Mouse (Mus musculus) monocyte, adult 5-6 weeks (primary cell): ENCODE measurements around the gene Mocs3. TPM values are rescaled to one million over a fixed set of nuclear protein-coding genes. Genes with fewer than 3 reads are reported as not detected.

Source experiments
- ATAC-seq: fragments of 153-309, 156-312 bp; replicated peaks from 2 replicates; pipeline ENCODE4 v1.8.0; 2017; ENCODE audit warnings: mild to moderate bottlenecking; ENCODE audit not compliant: low TSS enrichment, insufficient number of reproducible peaks, severe bottlenecking, poor library complexity, low FRiP score
- total RNA-seq: library from RNA; stranded (forward); fragments of 200-1000, 200-491, 200-594 nt; gene quantifications from 3 replicates; pipeline ENCODE4 v1.2.3, GENCODE M21; 2017

The Mocs3 gene
- total RNA-seq, 1 experiment from 2014 or later = 1.9 TPM

DNA sequence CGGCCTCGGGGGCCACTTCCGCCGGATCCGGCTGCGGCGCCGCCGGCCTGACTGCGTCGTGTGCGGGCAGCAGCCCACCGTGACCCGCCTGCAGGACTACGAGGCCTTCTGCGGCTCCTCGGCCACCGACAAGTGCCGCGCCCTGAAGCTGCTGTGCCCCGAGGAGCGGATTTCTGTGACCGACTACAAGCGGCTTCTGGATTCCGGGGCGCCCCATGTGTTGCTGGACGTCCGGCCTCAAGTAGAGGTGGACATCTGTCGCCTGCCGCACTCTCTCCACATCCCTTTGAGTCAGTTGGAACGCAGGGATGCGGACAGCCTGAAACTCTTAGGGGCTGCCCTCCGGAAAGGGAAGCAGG, 1.0 kb downstream of the Mocs3 start:
- ATAC-seq = no peak

- ATAC-seq = no peak
Observed at GRCm38 (mm10) chr2:168233286-168233685, 2.9 kb downstream of the Mocs3 start.

GRCm38 (mm10) chr2:168238335-168238734, 7.9 kb downstream of the Mocs3 start:
- no peak for ATAC-seq

DNA sequence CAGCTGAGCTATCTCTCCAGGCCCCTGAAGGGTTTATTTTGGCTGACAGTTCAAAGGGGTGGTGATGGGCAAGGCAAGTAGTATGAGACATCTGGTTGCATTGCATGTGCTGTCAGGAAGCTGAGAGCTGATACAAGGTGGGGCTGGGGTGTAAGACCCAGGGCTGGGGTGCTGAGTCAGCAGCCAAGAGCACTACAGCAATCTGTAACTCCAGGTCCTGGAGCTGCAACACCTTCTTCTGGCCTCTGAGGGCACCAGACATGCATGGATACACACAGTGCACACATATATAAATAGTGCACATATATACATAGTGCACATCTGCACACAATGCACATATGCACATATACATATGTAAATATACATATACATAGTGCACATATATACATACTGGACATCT, 12.4 kb downstream of the Mocs3 start:
- ATAC-seq = no peak

- no peak for ATAC-seq
Observed at GRCm38 (mm10) chr2:168243278-168243677, 12.9 kb downstream of the Mocs3 start.

- ATAC-seq = no peak
Observed at GRCm38 (mm10) chr2:168245571-168245970, 15.1 kb downstream of the Mocs3 start.

- ATAC-seq = no peak
Observed at GRCm38 (mm10) chr2:168248167-168248855, 17.9 kb downstream of the Mocs3 start.

DNA sequence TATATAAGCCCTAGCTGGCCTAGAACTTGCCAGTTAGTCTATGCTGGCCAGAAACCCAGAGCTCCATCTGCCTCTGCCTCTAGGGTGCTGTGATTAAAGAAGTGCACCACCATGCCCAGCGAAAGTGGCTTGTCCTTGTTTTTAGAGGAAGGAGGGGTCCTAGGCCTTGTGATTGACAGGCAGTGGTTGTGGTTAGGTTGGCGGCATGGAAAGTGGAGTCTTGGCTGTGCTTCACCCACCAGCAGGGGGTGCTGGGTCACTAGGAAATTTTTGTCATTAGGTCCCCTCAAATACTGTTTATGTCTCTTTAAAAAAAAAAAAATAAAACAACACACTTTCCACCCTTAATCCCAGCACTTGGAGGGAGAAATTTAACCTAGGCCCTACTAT, 18.4 kb downstream of the Mocs3 start:
- no peak; the same call in 1 of the 2 replicates for ATAC-seq

- ATAC-seq = peak; percentile 69
Observed at GRCm38 (mm10) chr2:168250270-168250669, 19.8 kb downstream of the Mocs3 start.

DNA sequence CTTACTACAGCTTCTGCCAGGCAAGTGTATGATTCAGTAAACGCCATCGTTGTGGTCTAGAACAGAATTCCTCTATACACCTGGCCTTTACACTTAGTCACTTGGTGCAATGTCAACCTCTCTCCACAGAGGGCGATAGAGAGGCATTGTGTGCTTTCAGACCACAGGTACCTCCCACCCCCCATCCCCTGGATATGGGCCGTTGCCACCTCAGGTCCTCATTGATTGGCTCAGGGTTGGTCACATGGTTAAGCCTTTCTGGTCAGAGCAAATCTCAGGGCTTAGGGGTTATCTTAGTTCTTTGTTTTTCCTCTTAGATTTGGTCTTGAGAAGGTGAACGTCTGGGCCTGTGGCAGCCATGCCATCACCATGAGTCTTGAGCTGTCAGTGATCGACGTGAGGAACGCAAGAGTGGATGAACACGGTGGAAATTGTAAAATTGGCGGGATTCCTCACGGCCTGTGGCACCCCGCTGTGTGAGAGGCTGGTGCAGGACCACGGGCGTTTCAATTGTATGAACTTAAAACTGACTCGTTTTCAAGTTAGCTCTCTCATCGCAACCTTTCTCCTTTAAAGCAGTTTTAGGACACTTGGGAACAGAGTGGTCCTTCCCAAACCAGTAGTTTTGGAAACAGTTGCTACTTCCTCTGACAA, 22.3 kb downstream of the Mocs3 start:
- no peak for ATAC-seq

DNA sequence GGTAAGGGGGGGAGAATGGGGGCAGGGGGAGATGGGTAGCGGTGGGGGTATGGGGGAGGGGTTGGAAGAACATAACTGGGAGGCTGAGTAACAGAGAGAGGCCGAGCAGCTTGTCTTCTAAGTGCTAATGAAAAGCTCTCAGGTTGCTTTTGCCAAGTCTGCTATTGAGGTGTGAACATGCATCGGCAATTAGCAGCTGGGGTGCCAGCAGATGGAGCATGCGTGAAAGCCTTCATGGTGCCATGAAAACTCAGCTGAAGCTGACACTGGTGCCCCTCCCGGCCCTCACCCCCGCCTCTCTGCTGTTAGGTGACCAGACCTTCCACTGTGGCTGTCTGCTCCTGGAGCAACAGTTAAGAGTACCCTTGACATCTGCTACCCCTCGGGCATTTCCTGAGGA, 23.4 kb downstream of the Mocs3 start:
- no peak for ATAC-seq

DNA sequence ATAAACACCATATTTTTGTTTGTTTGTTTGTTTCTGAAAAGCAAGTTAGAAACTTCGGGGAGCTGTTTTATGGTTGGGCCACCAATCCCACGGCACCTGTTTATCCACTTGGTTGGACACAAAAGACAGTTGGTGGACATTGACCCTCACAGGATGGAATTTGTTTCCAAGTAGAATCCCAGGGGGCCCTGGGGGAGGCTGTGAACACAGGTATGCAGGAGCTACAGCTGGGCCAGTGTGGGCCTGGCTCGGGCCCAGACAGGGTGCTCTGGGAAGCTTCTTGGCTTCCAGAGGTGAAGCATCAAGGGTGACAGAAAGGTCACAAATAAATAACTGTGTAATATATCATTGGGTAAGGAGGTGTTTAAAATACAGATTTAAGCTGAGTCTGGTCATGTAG, 26.1 kb downstream of the Mocs3 start:
- no peak for ATAC-seq

GRCm38 (mm10) chr2:168257188-168257587, 26.8 kb downstream of the Mocs3 start:
- 0 out of 2 replicates have a peak, but pooled peaks have one; percentile 2 for ATAC-seq

DNA sequence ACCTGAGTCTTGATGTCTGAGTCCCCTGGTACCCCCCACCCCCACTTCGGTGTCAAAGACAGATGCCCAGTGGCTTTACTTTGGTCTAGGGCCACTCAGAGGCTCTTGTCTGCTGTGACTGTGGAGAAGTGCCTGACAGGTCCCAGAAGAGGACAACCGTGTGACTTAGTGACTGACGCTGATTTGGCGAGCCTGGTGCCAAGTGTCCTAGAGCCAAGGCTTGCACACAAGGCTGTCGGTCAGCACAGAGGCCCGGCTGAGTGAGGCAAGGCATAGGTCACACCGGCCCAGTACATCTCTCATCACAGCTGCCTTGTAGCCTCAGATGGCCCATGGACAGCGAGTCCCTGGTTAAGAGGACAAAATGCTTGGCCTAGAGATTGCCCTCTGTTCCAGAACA, 28.6 kb downstream of the Mocs3 start:
- ATAC-seq = no peak

DNA sequence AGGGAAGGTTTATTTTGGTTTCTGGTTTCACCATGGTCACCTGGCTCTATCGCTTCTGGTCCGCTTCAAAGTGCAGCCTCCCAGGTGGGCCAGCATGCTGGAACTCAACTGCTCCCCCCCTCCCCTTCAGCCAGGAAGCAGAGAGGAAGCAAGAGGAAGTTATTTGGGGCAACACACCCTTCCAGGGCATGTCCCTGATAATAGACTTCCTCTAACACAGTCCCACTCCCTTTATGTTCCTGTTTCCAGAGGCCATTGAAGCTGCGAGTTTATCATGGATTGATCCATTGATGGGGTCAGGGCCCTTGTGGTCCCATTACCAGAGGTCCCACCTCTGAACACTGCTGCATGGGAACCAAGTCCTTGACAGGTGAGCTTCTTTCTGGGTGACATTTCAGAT, 29.7 kb downstream of the Mocs3 start:
- ATAC-seq = no peak

GRCm38 (mm10) chr2:168260900-168261299, 30.5 kb downstream of the Mocs3 start:
- no peak for ATAC-seq

- ATAC-seq = no peak
Observed at GRCm38 (mm10) chr2:168268033-168268432, 37.6 kb downstream of the Mocs3 start.

GRCm38 (mm10) chr2:168273387-168273786, 43.0 kb downstream of the Mocs3 start:
- ATAC-seq = no peak

DNA sequence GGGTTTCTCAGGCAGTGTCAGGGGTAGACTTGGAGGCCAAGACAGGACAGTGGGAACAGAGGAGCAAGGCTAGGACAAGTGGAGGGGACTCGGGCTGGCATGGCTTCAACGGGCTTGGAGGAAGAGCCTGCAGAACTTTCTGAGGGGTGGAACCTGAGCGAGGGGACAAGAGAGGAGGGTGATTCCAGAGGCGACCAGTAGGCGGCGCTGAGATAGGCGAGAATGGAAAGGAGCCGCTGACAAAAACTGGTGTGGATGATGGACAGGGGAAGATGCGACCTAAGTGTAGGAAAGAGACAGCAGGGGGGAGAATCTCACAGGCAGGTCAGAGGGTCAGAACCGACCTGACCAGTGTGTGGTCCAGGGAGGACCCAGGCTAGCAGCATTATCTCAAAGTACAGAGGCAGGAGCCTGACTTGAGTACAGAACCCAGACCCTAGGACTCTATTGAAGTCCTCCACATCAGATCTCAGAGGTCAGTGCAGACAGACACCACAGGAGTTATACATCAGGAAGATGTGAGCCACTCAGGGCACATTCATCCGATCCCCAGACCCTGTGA, 44.0 kb downstream of the Mocs3 start:
- ATAC-seq = peak; percentile 59; the same call in 1 of the 2 replicates
